Comparison of ENCODE assay signal across 30 mouse cellular contexts in the genomic region with DNA sequence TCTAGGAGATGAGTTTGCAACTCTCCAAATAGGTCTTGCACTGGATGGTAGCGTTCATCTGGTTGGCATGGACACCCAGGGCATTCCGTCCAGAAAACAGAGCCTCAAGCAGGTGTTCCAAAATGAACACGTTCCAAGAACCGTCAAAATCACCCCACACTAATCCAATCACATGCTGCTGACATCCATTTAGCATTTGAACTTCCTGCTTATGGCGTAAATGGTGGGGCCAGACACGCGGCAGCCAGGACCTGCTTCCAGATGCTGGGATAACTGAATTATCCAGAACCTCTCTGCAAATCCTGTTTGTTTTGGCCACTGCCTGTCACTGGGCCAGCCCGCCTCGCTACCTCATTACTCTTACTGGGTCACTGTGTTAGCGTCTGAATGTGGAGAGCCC. TPM values are rescaled to one million over a fixed set of nuclear protein-coding genes. Genes with fewer than 3 reads are reported as not detected.
DNase-seq lines count a peak whose midpoint lies in the region; ATAC-seq lines count a peak whose summit lies in the region.
"Had no signal": no experiment of that assay in that cellular context is flagged by ENCODE, and none has a peak within 500 bp of the region (broad histone marks: within the 10 kb centered on the region; RNA-seq: fewer than 3 reads in every experiment).

No protein-coding gene starts in this region.

- no peak overlapping the region for H3K4me2 ChIP-seq in midbrain, embryonic 11.5 days
- H3K4me2 ChIP-seq in midbrain, embryonic 15.5 days, result no peak overlapping the region
- H3K4me2 ChIP-seq: embryonic facial prominence, embryonic 12.5 days; forebrain, embryonic 12.5 days; forebrain, embryonic 15.5 days; heart, embryonic 12.5 days; heart, embryonic 15.5 days; hindbrain, embryonic 14.5 days had no signal

- peak; percentile 37 to 56 for DNase-seq in adrenal gland, adult (ENCODE audit: inconsistent age in 2 of 2, low spot score in 1 of 2)
- no peak for DNase-seq in adrenal gland, adult 18-20 months (ENCODE audit: low spot score in 2 of 2)
- DNase-seq in cerebellum, postnatal 10 days, result peak; percentile 49 to 63
- no peak for DNase-seq in cerebellum, adult 9-10 months
- peak; percentile 24 for DNase-seq in left cerebral cortex, postnatal 4 days
- no peak for DNase-seq in left cerebral cortex, adult 8-10 months (ENCODE audit: low spot score in 2 of 2)
- DNase-seq in midbrain, embryonic 11.5 days (ENCODE audit: low spot score, missing footprints), result peak; percentile 69
- DNase-seq: adrenal gland, postnatal 36 days; cerebellum, adult 18-20 months; cerebellum, adult 9-11 months; cerebellum, postnatal 36 days; embryo, embryonic 11 days; gastrocnemius, postnatal 25 days; heart, adult 18-20 months; heart, postnatal 10 days; heart, postnatal 36 days had no signal

- H3K27me3 ChIP-seq in midbrain, embryonic 11.5 days (ENCODE audit: control insufficient read depth, insufficient read depth, low read length), result no peaks in the 10 kb centered on the region
- 0 out of 2 replicates have a peak, but pooled peaks cover 2% of the 10 kb centered on the region for H3K27me3 ChIP-seq in midbrain, embryonic 15.5 days (replicated peaks)
- H3K27me3 ChIP-seq: forebrain, embryonic 15.5 days had no signal

- H3K27ac ChIP-seq in midbrain, embryonic 11.5 days (ENCODE audit: low read depth, low read length), result no peak overlapping the region
- H3K27ac ChIP-seq in midbrain, embryonic 15.5 days, result no peak overlapping the region
- H3K27ac ChIP-seq: embryonic facial prominence, embryonic 12.5 days; forebrain, embryonic 12.5 days; forebrain, embryonic 15.5 days; heart, embryonic 15.5 days; hindbrain, embryonic 14.5 days had no signal

- H3K9ac ChIP-seq in midbrain, embryonic 11.5 days (ENCODE audit: low read length), result no peak overlapping the region
- no peak overlapping the region for H3K9ac ChIP-seq in midbrain, embryonic 15.5 days
- H3K9ac ChIP-seq: embryonic facial prominence, embryonic 12.5 days; forebrain, embryonic 12.5 days; forebrain, embryonic 15.5 days; heart, embryonic 12.5 days; heart, embryonic 15.5 days; hindbrain, embryonic 14.5 days had no signal

- no peak overlapping the region for H3K4me3 ChIP-seq in midbrain, embryonic 11.5 days (ENCODE audit: low read depth, low read length)
- no peak overlapping the region for H3K4me3 ChIP-seq in midbrain, embryonic 15.5 days
- H3K4me3 ChIP-seq: embryonic facial prominence, embryonic 12.5 days; erythroblast, embryonic 14.5 days; forebrain, embryonic 12.5 days; forebrain, embryonic 15.5 days; heart, embryonic 12.5 days; heart, embryonic 15.5 days had no signal

- H3K36me3 ChIP-seq in midbrain, embryonic 11.5 days (ENCODE audit: control insufficient read depth, insufficient read depth, low read length), result no peaks in the 10 kb centered on the region
- H3K36me3 ChIP-seq in midbrain, embryonic 15.5 days (replicated peaks), result no peaks in the 10 kb centered on the region
- H3K36me3 ChIP-seq: embryonic facial prominence, embryonic 12.5 days; forebrain, embryonic 12.5 days; forebrain, embryonic 15.5 days; heart, embryonic 12.5 days; heart, embryonic 15.5 days had no signal

- no peak for ATAC-seq in midbrain, embryonic 11.5 days (ENCODE audit: low FRiP score)
- ATAC-seq in midbrain, embryonic 15.5 days (replicated peaks), result no peak
- ATAC-seq: forebrain, embryonic 15.5 days; intestine, postnatal 0 days; Patski had no signal

- H3K9me3 ChIP-seq in midbrain, embryonic 11.5 days (ENCODE audit: control insufficient read depth, low read length), result no peaks in the 10 kb centered on the region
- H3K9me3 ChIP-seq in midbrain, embryonic 15.5 days, result no peaks in the 10 kb centered on the region
- H3K9me3 ChIP-seq: embryonic facial prominence, embryonic 12.5 days; forebrain, embryonic 12.5 days; forebrain, embryonic 15.5 days; heart, embryonic 12.5 days; heart, embryonic 15.5 days had no signal

- intact Hi-C loops in left cerebral cortex, postnatal 4 days (cut with DNase I), result no loop called here

- H3K4me1 ChIP-seq in midbrain, embryonic 11.5 days (ENCODE audit: control insufficient read depth, insufficient read depth, low read length), result peaks cover 3% of the 10 kb centered on the region; the same call in 1 of the 2 replicates
- H3K4me1 ChIP-seq in midbrain, embryonic 15.5 days, result peaks cover 5% of the 10 kb centered on the region

- 75% methylated on average over 10 of the region's 10 CpGs for WGBS in midbrain, embryonic 11.5 days
- WGBS in midbrain, embryonic 15.5 days, result 57% methylated on average over 10 of the region's 10 CpGs

RNA-seq across cellular contexts. Expression of a gene that starts 4.6 kb away (rescaled TPM):
- total RNA-seq in adrenal gland, adult 18-20 months (2021), result 1 to 10 TPM; 3.4 to 4.3 TPM
- total RNA-seq in left cerebral cortex, postnatal 4 days (2021), result 100 to 1,000 TPM; 130 to 134 TPM
- 100 to 1,000 TPM; 168 to 189 (median 175) TPM for total RNA-seq in left cerebral cortex, adult 8-10 months (2022)
- 35.4 and 48.3 TPM in 2 replicates for polyA plus RNA-seq in midbrain, embryonic 11.5 days (2014; fragmentation: Nextera tagmentation; extraction: Ambion mirVana)
- polyA plus RNA-seq in midbrain, embryonic 15.5 days (2015; fragmentation: Nextera tagmentation; extraction: Ambion mirVana), result 124 and 132 TPM in 2 replicates
- polyA plus RNA-seq: erythroblast, embryonic 14.5 days had no signal

RNA-seq across cellular contexts. Expression of a gene that starts 43.5 kb away (rescaled TPM):
- not detected for total RNA-seq in adrenal gland, adult 18-20 months (2021)
- not detected for total RNA-seq in left cerebral cortex, postnatal 4 days (2021)
- under 1 TPM in 1 of 4 experiments, not detected in 3; 0.14 TPM for total RNA-seq in left cerebral cortex, adult 8-10 months (2022)
- polyA plus RNA-seq in midbrain, embryonic 11.5 days (2014; fragmentation: Nextera tagmentation; extraction: Ambion mirVana), result not detected in 2 replicates
- polyA plus RNA-seq in midbrain, embryonic 15.5 days (2015; fragmentation: Nextera tagmentation; extraction: Ambion mirVana), result 0.14 and 0.39 TPM in 2 replicates
- total RNA-seq: adrenal gland, postnatal 36 days; gastrocnemius, adult 8-10 months; gastrocnemius, postnatal 25 days; heart, adult 18-20 months had no signal
- polyA plus RNA-seq: gonadal fat pad, adult 2 months had no signal

RNA-seq across cellular contexts. Expression of a gene that starts 49.9 kb away (rescaled TPM):
- not detected for total RNA-seq in adrenal gland, adult 18-20 months (2021)
- total RNA-seq in left cerebral cortex, postnatal 4 days (2021), result not detected
- total RNA-seq in left cerebral cortex, adult 8-10 months (2022), result not detected
- polyA plus RNA-seq in midbrain, embryonic 11.5 days (2014; fragmentation: Nextera tagmentation; extraction: Ambion mirVana), result not detected in 2 replicates
- 1.3 and 1.5 TPM in 2 replicates for polyA plus RNA-seq in midbrain, embryonic 15.5 days (2015; fragmentation: Nextera tagmentation; extraction: Ambion mirVana)
- total RNA-seq: adrenal gland, postnatal 36 days; gastrocnemius, adult 8-10 months; gastrocnemius, postnatal 25 days; heart, adult 18-20 months; heart, postnatal 10 days; heart, postnatal 36 days had no signal
- polyA plus RNA-seq: cortical plate, adult 2 months; embryonic facial prominence, embryonic 12.5 days; erythroblast, embryonic 14.5 days; heart, embryonic 12.5 days; heart, embryonic 15.5 days; intestine, embryonic 14.5 days; intestine, postnatal 0 days; Patski had no signal

RNA-seq across cellular contexts. Expression of a gene that starts 56.4 kb away (rescaled TPM):
- total RNA-seq in adrenal gland, adult 18-20 months (2021), result 10 to 100 TPM; 54.1 to 60.5 TPM
- total RNA-seq in left cerebral cortex, postnatal 4 days (2021), result 10 to 100 TPM; 32.6 to 32.8 TPM
- 10 to 100 TPM; 23.0 to 32.2 (median 27.6) TPM for total RNA-seq in left cerebral cortex, adult 8-10 months (2022)
- polyA plus RNA-seq in midbrain, embryonic 11.5 days (2014; fragmentation: Nextera tagmentation; extraction: Ambion mirVana), result 28.5 and 31.9 TPM in 2 replicates
- 39.6 and 43.9 TPM in 2 replicates for polyA plus RNA-seq in midbrain, embryonic 15.5 days (2015; fragmentation: Nextera tagmentation; extraction: Ambion mirVana)

RNA-seq across cellular contexts. Expression of a gene that starts 56.4 kb away (rescaled TPM):
- 10 to 100 TPM; 60.5 to 65.1 TPM for total RNA-seq in adrenal gland, adult 18-20 months (2021)
- 10 to 100 TPM; 30.7 to 34.4 TPM for total RNA-seq in left cerebral cortex, postnatal 4 days (2021)
- 10 to 100 TPM; 25.8 to 27.9 (median 26.8) TPM for total RNA-seq in left cerebral cortex, adult 8-10 months (2022)
- 46.0 and 46.8 TPM in 2 replicates for polyA plus RNA-seq in midbrain, embryonic 11.5 days (2014; fragmentation: Nextera tagmentation; extraction: Ambion mirVana)
- 64.0 and 66.8 TPM in 2 replicates for polyA plus RNA-seq in midbrain, embryonic 15.5 days (2015; fragmentation: Nextera tagmentation; extraction: Ambion mirVana)

Comparison
In these comparisons a context has a peak if more than half of its experiments do, and no peak if none do; other contexts are left out.
1. DNase-seq: peak in adrenal gland, adult (2 of 2), cerebellum, postnatal 10 days (2 of 2), left cerebral cortex, postnatal 4 days (single experiment) and midbrain, embryonic 11.5 days (single experiment); none in adrenal gland, adult 18-20 months (0 of 2), cerebellum, adult 9-10 months (single experiment) and left cerebral cortex, adult 8-10 months (0 of 2).
2. RNA of a gene that starts 4.6 kb away (total RNA-seq): 168 to 189 TPM in left cerebral cortex, adult 8-10 months and 130 to 134 TPM in left cerebral cortex, postnatal 4 days; 3.4 to 4.3 TPM in adrenal gland, adult 18-20 months; every median in the first group is over 10 times any median in the second.